Mouse (Mus musculus) cerebellum, postnatal 4 days (tissue): ENCODE measurements at regions not wholly inside any gene's neighbourhood (a gene's known extent, or its start where the extent isn't known, plus 50 kb on each side); places are given as distances from the start of the nearest gene placed in this dataset.

Experiments used
- DNase-seq, 2 experiments: peaks; one replicate each; pipeline ENCODE4 v3.0.0; 2022; ENCODE audit warnings: low spot score in 2 of 2, mixed read lengths in 1 of 2

- no peak for DNase-seq
Measured at GRCm38 (mm10) chr4:53320735-53321449, 119.3 kb upstream of the Slc44a1 start.

- no peak for DNase-seq
Measured at GRCm38 (mm10) chr4:53319051-53319450, 121.2 kb upstream of the Slc44a1 start.

- DNase-seq: no peak
Measured at GRCm38 (mm10) chr4:53318181-53318580, 122.0 kb upstream of the Slc44a1 start.

- no peak for DNase-seq
Measured at GRCm38 (mm10) chr4:53317453-53317824, 122.8 kb upstream of the Slc44a1 start.

- DNase-seq: no peak
Measured at GRCm38 (mm10) chr4:53316796-53317452, 123.3 kb upstream of the Slc44a1 start.

GRCm38 (mm10) chr4:53315876-53316762 is 124.1 kb upstream of the Slc44a1 start:
- DNase-seq: no peak

- peak in 1 of 2 experiments; percentile 51 for DNase-seq
Measured at GRCm38 (mm10) chr4:53315121-53315875, 124.9 kb upstream of the Slc44a1 start.

GRCm38 (mm10) chr4:53314076-53314475 is 126.1 kb upstream of the Slc44a1 start:
- DNase-seq: no peak

- DNase-seq: no peak
Measured at GRCm38 (mm10) chr4:53307121-53307520, 133.1 kb upstream of the Slc44a1 start.

- no peak for DNase-seq
Measured at GRCm38 (mm10) chr4:53304782-53305385, 135.3 kb upstream of the Slc44a1 start.

- no peak for DNase-seq
Measured at GRCm38 (mm10) chr4:53304290-53304654, 135.9 kb upstream of the Slc44a1 start.

GRCm38 (mm10) chr4:53303621-53304289 is 136.5 kb upstream of the Slc44a1 start:
- DNase-seq: no peak

GRCm38 (mm10) chr4:53297975-53298374 is 138.3 kb upstream of the Abca1 start:
- DNase-seq: no peak

- DNase-seq: no peak
Measured at GRCm38 (mm10) chr4:53292606-53293005, 132.9 kb upstream of the Abca1 start.

GRCm38 (mm10) chr4:53277741-53278525 is 118.2 kb upstream of the Abca1 start:
- no peak for DNase-seq

- DNase-seq: no peak
Measured at GRCm38 (mm10) chr4:53270433-53270832, 110.7 kb upstream of the Abca1 start.

GRCm38 (mm10) chr4:53269999-53270398 is 110.3 kb upstream of the Abca1 start:
- DNase-seq: no peak

GRCm38 (mm10) chr4:53269251-53269842 is 109.7 kb upstream of the Abca1 start:
- DNase-seq: no peak

- DNase-seq: no peak
Measured at GRCm38 (mm10) chr4:53264901-53265300, 105.2 kb upstream of the Abca1 start.

- no peak for DNase-seq
Measured at GRCm38 (mm10) chr4:53264501-53264900, 104.8 kb upstream of the Abca1 start.
